ENCODE assay signal across 8 mouse cellular contexts in genomic region chr6:59249675-59250074, GRCm38 (mm10). TPM values are rescaled to one million over a fixed set of nuclear protein-coding genes. Genes with fewer than 3 reads are reported as not detected.
A peak's percentile ranks its signal among the peaks of the same experiment; 100 is the strongest.
DNase-seq lines count a peak whose midpoint lies in the region; ATAC-seq and TF ChIP-seq lines count a peak whose summit lies in the region.

No protein-coding gene starts in this region.

- WGBS in hindbrain, postnatal 0 days: 27% methylated on average over 2 of the region's 2 CpGs
- 45% methylated on average over 2 of the region's 2 CpGs for WGBS in hindbrain, embryonic 16.5 days
- 27% methylated on average over 2 of the region's 2 CpGs for WGBS in embryonic facial prominence, embryonic 11.5 days
- WGBS in midbrain, embryonic 14.5 days: 34% methylated on average over 2 of the region's 2 CpGs

- no peaks in the 10 kb centered on the region for H3K27me3 ChIP-seq in hindbrain, postnatal 0 days (ENCODE audit: insufficient read depth, low read length)
- no peaks in the 10 kb centered on the region for H3K27me3 ChIP-seq in hindbrain, embryonic 16.5 days (replicated peaks; ENCODE audit: control insufficient read depth, insufficient read depth, low read length)
- H3K27me3 ChIP-seq in embryonic facial prominence, embryonic 11.5 days (ENCODE audit: control insufficient read depth, insufficient read depth, low read length): no peaks in the 10 kb centered on the region
- no peaks in the 10 kb centered on the region for H3K27me3 ChIP-seq in midbrain, embryonic 14.5 days (ENCODE audit: control insufficient read depth, insufficient read depth, low read length)

- peak; percentile 71 for TF ChIP-seq CTCF in hindbrain, postnatal 0 days (IDR thresholded peaks at IDR 0.05; ENCODE audit: low read depth)

- no peaks in the 10 kb centered on the region for H3K4me1 ChIP-seq in hindbrain, postnatal 0 days (ENCODE audit: insufficient read depth, low read length)
- no peaks in the 10 kb centered on the region for H3K4me1 ChIP-seq in hindbrain, embryonic 16.5 days (ENCODE audit: control insufficient read depth, insufficient read depth, low read depth, low read length)
- H3K4me1 ChIP-seq in embryonic facial prominence, embryonic 11.5 days (ENCODE audit: control insufficient read depth, insufficient read depth, low read length): no peaks in the 10 kb centered on the region
- H3K4me1 ChIP-seq in midbrain, embryonic 14.5 days (ENCODE audit: control insufficient read depth, insufficient read depth, low read length): no peaks in the 10 kb centered on the region

- H3K27ac ChIP-seq in hindbrain, postnatal 0 days: no peak overlapping the region
- H3K27ac ChIP-seq in hindbrain, embryonic 16.5 days (ENCODE audit: low read depth, low read length): no peak overlapping the region
- no peak overlapping the region for H3K27ac ChIP-seq in embryonic facial prominence, embryonic 11.5 days (replicated peaks; ENCODE audit: low read depth, low read length)
- H3K27ac ChIP-seq in midbrain, embryonic 14.5 days (replicated peaks; ENCODE audit: low read depth, low read length): no peak overlapping the region

- no peaks in the 10 kb centered on the region for H3K36me3 ChIP-seq in hindbrain, postnatal 0 days (ENCODE audit: insufficient read depth, low read length)
- no peaks in the 10 kb centered on the region for H3K36me3 ChIP-seq in hindbrain, embryonic 16.5 days (ENCODE audit: control insufficient read depth, insufficient read depth, low read length)
- no peaks in the 10 kb centered on the region for H3K36me3 ChIP-seq in embryonic facial prominence, embryonic 11.5 days (replicated peaks; ENCODE audit: control insufficient read depth, insufficient read depth, low read depth, low read length)
- no peaks in the 10 kb centered on the region for H3K36me3 ChIP-seq in midbrain, embryonic 14.5 days (ENCODE audit: control insufficient read depth, insufficient read depth, low read length)

- DNase-seq in hindbrain, postnatal 0 days (ENCODE audit: low spot score): peak; percentile 79
- DNase-seq in adipocyte (ENCODE audit: low spot score): peak; percentile 83
- peak; percentile 54 for DNase-seq in embryonic facial prominence, embryonic 11.5 days (ENCODE audit: low spot score)
- DNase-seq in layer of hippocampus, postnatal 14 days (ENCODE audit: low spot score in 2 of 2): peak; percentile 38 to 68
- peak; percentile 83 for DNase-seq in midbrain, embryonic 14.5 days
- DNase-seq in urinary bladder, postnatal 10 days (ENCODE audit: low spot score): no peak

- no peak overlapping the region for H3K4me3 ChIP-seq in hindbrain, postnatal 0 days (ENCODE audit: low read length)
- H3K4me3 ChIP-seq in hindbrain, embryonic 16.5 days (ENCODE audit: low read length): no peak overlapping the region
- no peak overlapping the region for H3K4me3 ChIP-seq in embryonic facial prominence, embryonic 11.5 days (ENCODE audit: low read depth, low read length)
- H3K4me3 ChIP-seq in midbrain, embryonic 14.5 days (replicated peaks; ENCODE audit: low read depth, low read length): no peak overlapping the region

- peak; percentile 61; the same call in 1 of the 2 replicates for ATAC-seq in hindbrain, postnatal 0 days
- ATAC-seq in hindbrain, embryonic 16.5 days: no peak; the same call in 1 of the 2 replicates
- ATAC-seq in CD4-positive, CD25-positive, alpha-beta regulatory T cell, adult 4 months: peak; percentile 89
- no peak for ATAC-seq in embryonic facial prominence, embryonic 11.5 days (replicated peaks; ENCODE audit: insufficient number of reproducible peaks, low FRiP score, low TSS enrichment, low read depth)
- ATAC-seq in midbrain, embryonic 14.5 days (ENCODE audit: low FRiP score, low TSS enrichment): no peak

- H3K4me2 ChIP-seq in hindbrain, postnatal 0 days (ENCODE audit: low read depth, low read length): no peak overlapping the region
- H3K4me2 ChIP-seq in hindbrain, embryonic 16.5 days (ENCODE audit: low read length): no peak overlapping the region
- H3K4me2 ChIP-seq in embryonic facial prominence, embryonic 11.5 days (ENCODE audit: low read depth, low read length): no peak overlapping the region
- H3K4me2 ChIP-seq in midbrain, embryonic 14.5 days (ENCODE audit: low read length): no peak overlapping the region

- H3K9me3 ChIP-seq in hindbrain, postnatal 0 days (ENCODE audit: low read length): no peaks in the 10 kb centered on the region
- no peaks in the 10 kb centered on the region for H3K9me3 ChIP-seq in hindbrain, embryonic 16.5 days (ENCODE audit: control insufficient read depth, low read length)
- no peaks in the 10 kb centered on the region for H3K9me3 ChIP-seq in embryonic facial prominence, embryonic 11.5 days (replicated peaks; ENCODE audit: control insufficient read depth, low read length)
- no peaks in the 10 kb centered on the region for H3K9me3 ChIP-seq in midbrain, embryonic 14.5 days (ENCODE audit: control insufficient read depth, low read length)

- no peak overlapping the region for H3K9ac ChIP-seq in hindbrain, postnatal 0 days (replicated peaks; ENCODE audit: low read length)
- no peak overlapping the region for H3K9ac ChIP-seq in hindbrain, embryonic 16.5 days (ENCODE audit: low read depth, low read length)
- H3K9ac ChIP-seq in embryonic facial prominence, embryonic 11.5 days (replicated peaks; ENCODE audit: low read length): no peak overlapping the region
- no peak overlapping the region for H3K9ac ChIP-seq in midbrain, embryonic 14.5 days (replicated peaks; ENCODE audit: low read length)

RNA-seq across cellular contexts. Expression of gene Tigd2, which starts 41.0 kb away (rescaled TPM):
- total RNA-seq in hindbrain, postnatal 0 days (2014; rRNA removed): 10.9 and 13.2 TPM in 2 replicates
- polyA plus RNA-seq in hindbrain, postnatal 0 days (2015; fragmentation: Nextera tagmentation; extraction: Ambion mirVana): 13.9 and 14.9 TPM in 2 replicates
- 10.8 and 12.2 TPM in 2 replicates for polyA plus RNA-seq in hindbrain, embryonic 16.5 days (2015; fragmentation: Nextera tagmentation; extraction: Ambion mirVana)
- 10 to 100 TPM; 23.9 to 26.5 TPM for polyA plus RNA-seq in CD4-positive, CD25-positive, alpha-beta regulatory T cell, adult 4 months (2017; shearing (Covaris generic))
- polyA plus RNA-seq in embryonic facial prominence, embryonic 11.5 days (2014; fragmentation: Nextera tagmentation; extraction: Ambion mirVana): 15.7 and 16.1 TPM in 2 replicates
- total RNA-seq in layer of hippocampus, postnatal 14 days (2021): 10 to 100 TPM; 16.3 to 17.0 TPM
- 12.1 and 13.6 TPM in 2 replicates for polyA plus RNA-seq in midbrain, embryonic 14.5 days (2014; fragmentation: Nextera tagmentation; extraction: Ambion mirVana)

Comparison
In these comparisons a context has a peak if more than half of its experiments do, and no peak if none do; other contexts are left out.
1. ATAC-seq: peak in hindbrain, postnatal 0 days (single experiment) and CD4-positive, CD25-positive, alpha-beta regulatory T cell, adult 4 months (single experiment); none in hindbrain, embryonic 16.5 days (single experiment), embryonic facial prominence, embryonic 11.5 days (single experiment) and midbrain, embryonic 14.5 days (single experiment).